Mouse (Mus musculus) left cerebral cortex, postnatal 4 days (tissue): ENCODE measurements around the gene Isca1. TPM values are rescaled to one million over a fixed set of nuclear protein-coding genes. Genes with fewer than 3 reads are reported as not detected.
"Not testable (repeated sequence)": the region's sequence is repeated elsewhere in the genome, so short reads cannot be mapped to it uniquely, and the experiment has no call there.

ENCODE experiments used
- DNase-seq: peaks from one replicate; pipeline ENCODE4 v3.0.0-alpha.2; 2022
- intact Hi-C: fragments of 180-260 bp; cut with DNase I; formaldehyde crosslinking; loops from one replicate; pipeline ENCODE4 v1.15.1; 2025
- total RNA-seq, 2 experiments: library from RNA; stranded (reverse); gene quantifications; 2 replicates each; pipeline ENCODE4 v1.2.3; 2021

Isca1 gene
- 10 to 100 TPM; 74.4 to 76.6 TPM for total RNA-seq

- intact Hi-C loops: no loop called here
- DNase-seq: peak; percentile 99
Measured at GRCm38 (mm10) chr13:59769296-59770163, at the start of gene Isca1. Gene Isca1, minus strand, starts transcription at chr13:59769810.

- no peak for DNase-seq
- intact Hi-C loops: no loop called here
Measured at GRCm38 (mm10) chr13:59817352-59817751, 47.7 kb upstream of the Isca1 start.

GRCm38 (mm10) chr13:59814109-59814591 lies 44.5 kb upstream of the Isca1 start:
- intact Hi-C loops: no loop called here
- DNase-seq: no peak

- intact Hi-C loops: no loop called here
- DNase-seq: no peak
Measured at GRCm38 (mm10) chr13:59811581-59811980, 42.0 kb upstream of the Isca1 start.

- peak; percentile 18 for DNase-seq
- intact Hi-C loops: no loop called here
Measured at GRCm38 (mm10) chr13:59801000-59801399, 31.4 kb upstream of the Isca1 start.

GRCm38 (mm10) chr13:59800077-59800476 lies 30.5 kb upstream of the Isca1 start:
- no peak for DNase-seq
- intact Hi-C loops: no loop called here

GRCm38 (mm10) chr13:59798306-59798705 lies 28.7 kb upstream of the Isca1 start:
- no peak for DNase-seq
- intact Hi-C loops: no loop called here

- intact Hi-C loops: no loop called here
- DNase-seq: no peak
Measured at GRCm38 (mm10) chr13:59796466-59796848, 26.8 kb upstream of the Isca1 start.

GRCm38 (mm10) chr13:59795807-59796465 lies 26.3 kb upstream of the Isca1 start:
- intact Hi-C loops: no loop called here

GRCm38 (mm10) chr13:59794786-59795185 lies 25.2 kb upstream of the Isca1 start:
- intact Hi-C loops: no loop called here
- no peak for DNase-seq

More at GRCm38 (mm10) chr13:59795807-59796465, 26.3 kb upstream of the Isca1 start:
- no peak for DNase-seq

GRCm38 (mm10) chr13:59782145-59782544 lies 12.5 kb upstream of the Isca1 start, which contains the start of gene Gm49354:
Gene Gm49354, minus strand, starts transcription at chr13:59782245.
- DNase-seq: no peak
- intact Hi-C loops: loop anchor here (10.0 kb wide), 1 partner anchor 147 kb away; no protein-coding TSS in a partner anchor

GRCm38 (mm10) chr13:59779744-59780264 lies 10.2 kb upstream of the Isca1 start:
- intact Hi-C loops: loop anchor here (10.0 kb wide), 1 partner anchor 145 kb away; no protein-coding TSS in a partner anchor
- DNase-seq: not testable (repeated sequence)

- intact Hi-C loops: no loop called here
- no peak for DNase-seq
Measured at GRCm38 (mm10) chr13:59779213-59779612, 9.6 kb upstream of the Isca1 start.

GRCm38 (mm10) chr13:59775168-59775567 lies 5.6 kb upstream of the Isca1 start:
- intact Hi-C loops: no loop called here

GRCm38 (mm10) chr13:59771257-59771656 lies 1.6 kb upstream of the Isca1 start:
- intact Hi-C loops: no loop called here

More at GRCm38 (mm10) chr13:59775168-59775567, 5.6 kb upstream of the Isca1 start:
- no peak for DNase-seq

GRCm38 (mm10) chr13:59770847-59771246 lies 1.2 kb upstream of the Isca1 start:
- no peak for DNase-seq
- intact Hi-C loops: no loop called here

More at GRCm38 (mm10) chr13:59771257-59771656, 1.6 kb upstream of the Isca1 start:
- peak; percentile 68 for DNase-seq

GRCm38 (mm10) chr13:59770164-59770562 lies 553 bp upstream of the Isca1 start:
- intact Hi-C loops: no loop called here
- DNase-seq: peak; percentile 93

GRCm38 (mm10) chr13:59768531-59768930 lies 1.1 kb downstream of the Isca1 start:
- intact Hi-C loops: no loop called here
- no peak for DNase-seq

- intact Hi-C loops: no loop called here
- DNase-seq: no peak
Measured at GRCm38 (mm10) chr13:59766786-59767515, 2.7 kb downstream of the Isca1 start.

- DNase-seq: no peak
- intact Hi-C loops: no loop called here
Measured at GRCm38 (mm10) chr13:59762791-59763190, 6.8 kb downstream of the Isca1 start.
